Mouse (Mus musculus): ENCODE data around the gene Tekt2. TPM values are rescaled to one million over a fixed set of nuclear protein-coding genes. Genes with fewer than 3 reads are reported as not detected.

Gene Tekt2
- total RNA-seq, 1 experiment = 1.7 TPM

DNA sequence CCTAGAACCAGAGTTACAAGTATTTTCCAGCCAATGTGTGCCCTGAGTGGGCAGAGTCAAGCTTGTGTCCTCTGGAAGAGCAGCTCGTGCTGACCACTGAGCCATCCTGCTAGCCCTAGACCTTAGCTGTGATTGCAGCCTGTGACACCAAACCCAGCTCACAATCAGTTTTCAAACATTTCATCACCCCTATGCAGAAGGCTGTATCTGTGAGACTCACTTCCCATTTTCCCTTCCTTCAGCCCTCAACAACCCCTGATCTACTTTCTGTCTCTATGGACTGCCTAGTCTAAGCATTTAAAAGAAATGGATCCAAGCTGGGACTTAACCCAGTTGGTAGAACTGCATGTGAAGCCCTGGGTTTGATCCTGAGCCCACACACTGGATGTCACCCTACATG is 20.1 kb downstream of the Tekt2 start:
- H3K4me3 ChIP-seq (ENCODE audit: insufficient read depth in 1 of 2, low read depth in 1 of 2, low read length in 2 of 2, poor library complexity in 1 of 2, severe bottlenecking in 1 of 2) = no peak overlapping the region
- TF ChIP-seq ZC3H11A (IDR thresholded peaks at IDR 0.05; ENCODE audit: borderline replicate concordance, low read depth, low read length) = no peak
- no peak for TF ChIP-seq MAFK (IDR thresholded peaks at IDR 0.05; ENCODE audit: insufficient read depth, low read depth, low read length)
- TF ChIP-seq HCFC1 (IDR thresholded peaks at IDR 0.05; ENCODE audit: borderline replicate concordance, insufficient read depth, low read length) = no peak
- DNase-seq (ENCODE audit: low read depth, low spot score) = no peak
- H3K27ac ChIP-seq (ENCODE audit: insufficient read depth, low read depth, low read length, poor library complexity, severe bottlenecking) = no peak overlapping the region
- H3K9me3 ChIP-seq (ENCODE audit: control insufficient read depth, insufficient read depth, low read depth, low read length) = no peaks in the 10 kb centered on the region
- in situ Hi-C loops (cut with MboI; ENCODE audit: low sequenced_read_pairs in 2 of 2, unreplicated experiment in 2 of 2) = loop anchor here (5.0 to 10.0 kb wide), 2 partner anchors 81 to 83 kb away; no protein-coding TSS in a partner anchor
- peaks cover 0 to 16% of the 10 kb centered on the region in 2 experiments; a peak in 1 of 4 replicates for H3K4me1 ChIP-seq (ENCODE audit: control insufficient read depth in 2 of 2, insufficient read depth in 2 of 2, low read length in 2 of 2, poor library complexity in 1 of 2)
- H3K36me3 ChIP-seq (ENCODE audit: control insufficient read depth, insufficient read depth, low read length, poor library complexity, severe bottlenecking) = no peaks in the 10 kb centered on the region
- no peak overlapping the region for H3K9ac ChIP-seq (ENCODE audit: insufficient read depth, low read depth, low read length, poor library complexity, severe bottlenecking)

DNA sequence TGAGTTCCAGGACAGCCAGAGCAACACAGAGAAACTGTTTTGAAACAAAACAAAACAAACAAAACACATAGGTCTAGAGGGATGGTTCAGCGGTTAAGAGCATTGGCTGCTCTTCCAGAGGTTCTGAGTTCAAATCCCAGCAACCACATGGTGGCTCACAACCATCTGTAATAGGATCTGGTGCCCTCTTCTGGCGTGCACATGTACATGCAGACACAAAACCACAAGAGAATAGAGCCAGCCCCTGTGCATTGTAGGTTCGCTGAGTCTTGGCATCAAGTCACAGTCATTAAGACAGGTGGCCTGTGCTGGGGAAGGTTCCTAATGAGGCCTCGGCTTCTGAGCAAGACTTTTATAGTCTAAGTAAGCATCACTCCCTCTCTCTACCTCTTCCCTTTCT is 21.6 kb downstream of the Tekt2 start:
- DNase-seq (ENCODE audit: low read depth, low spot score) = no peak

DNA sequence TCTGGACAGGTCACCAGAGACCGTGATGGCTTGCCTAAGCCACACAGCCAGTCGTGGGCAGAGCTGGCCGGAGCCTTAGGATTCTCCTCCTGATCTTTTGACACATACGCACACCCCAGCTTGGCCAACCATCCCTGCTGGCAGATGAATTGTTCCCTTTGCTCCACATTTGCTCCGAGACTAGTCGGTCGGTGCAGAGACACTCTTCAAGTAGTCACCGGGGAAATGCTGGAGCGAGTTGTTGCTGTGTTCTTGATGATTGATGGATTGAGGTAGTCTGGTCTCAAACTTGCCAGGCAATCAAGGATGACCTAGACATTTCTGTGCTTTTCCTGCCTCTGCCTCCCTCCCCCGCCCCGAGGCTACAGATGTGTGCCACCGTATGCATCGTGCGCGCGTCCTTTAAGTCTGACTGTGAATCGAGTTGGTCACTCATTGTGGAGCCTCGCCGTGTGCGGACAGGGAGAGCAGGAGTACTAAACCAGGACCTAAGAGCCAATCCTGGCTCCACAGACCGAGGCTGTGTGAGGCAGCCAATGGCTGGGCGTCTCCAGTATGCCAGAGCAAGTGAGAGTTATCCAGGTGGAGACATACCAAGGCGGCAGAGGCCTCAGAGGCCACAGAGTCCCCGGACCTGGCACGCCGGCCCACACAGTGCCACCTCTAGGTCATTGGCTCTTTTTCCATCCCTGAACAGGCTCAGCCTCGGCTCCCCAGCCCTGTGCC is 23.7 kb downstream of the Tekt2 start:
- Histone ChIP-seq H3K9ac (ENCODE audit: insufficient read depth, low read depth, low read length, poor library complexity, severe bottlenecking) (no peak overlapping the region), H3K4me3 (ENCODE audit: insufficient read depth in 1 of 2, low read depth in 1 of 2, low read length in 2 of 2, poor library complexity in 1 of 2, severe bottlenecking in 1 of 2) (peak overlapping the region; percentile 62 to 64), H3K9me3 (ENCODE audit: control insufficient read depth, insufficient read depth, low read depth, low read length) (no peaks in the 10 kb centered on the region), H3K4me1 (ENCODE audit: control insufficient read depth in 2 of 2, insufficient read depth in 2 of 2, low read length in 2 of 2, poor library complexity in 1 of 2) (peaks cover 0 to 11% of the 10 kb centered on the region in 2 experiments; a peak in 1 of 4 replicates), H3K36me3 (ENCODE audit: control insufficient read depth, insufficient read depth, low read length, poor library complexity, severe bottlenecking) (no peaks in the 10 kb centered on the region), H3K27ac (ENCODE audit: insufficient read depth, low read depth, low read length, poor library complexity, severe bottlenecking) (no peak overlapping the region)
- no peak for TF ChIP-seq MAFK (IDR thresholded peaks at IDR 0.05; ENCODE audit: insufficient read depth, low read depth, low read length)
- TF ChIP-seq HCFC1 (IDR thresholded peaks at IDR 0.05; ENCODE audit: borderline replicate concordance, insufficient read depth, low read length) = no peak
- TF ChIP-seq CHD2 (IDR thresholded peaks at IDR 0.05; ENCODE audit: low read depth, low read length) = no peak
- TF ChIP-seq ZC3H11A (IDR thresholded peaks at IDR 0.05; ENCODE audit: borderline replicate concordance, low read depth, low read length) = no peak
- TF ChIP-seq ZNF384 (IDR thresholded peaks at IDR 0.05; ENCODE audit: low read depth, low read length) = no peak
- in situ Hi-C loops (cut with MboI; ENCODE audit: low sequenced_read_pairs in 2 of 2, unreplicated experiment in 2 of 2) = loop anchor here in 1 of 2 experiments (10.0 kb wide), 1 partner anchor 77 kb away; no protein-coding TSS in a partner anchor
- no peak for DNase-seq (ENCODE audit: low read depth, low spot score)

More for the DNA sequence above, 21.6 kb downstream of the Tekt2 start:
- H3K4me1 ChIP-seq (ENCODE audit: control insufficient read depth in 2 of 2, insufficient read depth in 2 of 2, low read length in 2 of 2, poor library complexity in 1 of 2) = peaks cover 0 to 11% of the 10 kb centered on the region in 2 experiments; a peak in 1 of 4 replicates
- no peak overlapping the region for H3K4me3 ChIP-seq (ENCODE audit: insufficient read depth in 1 of 2, low read depth in 1 of 2, low read length in 2 of 2, poor library complexity in 1 of 2, severe bottlenecking in 1 of 2)
- H3K27ac ChIP-seq (ENCODE audit: insufficient read depth, low read depth, low read length, poor library complexity, severe bottlenecking) = no peak overlapping the region
- no peak for TF ChIP-seq ZC3H11A (IDR thresholded peaks at IDR 0.05; ENCODE audit: borderline replicate concordance, low read depth, low read length)
- TF ChIP-seq ZNF384 (IDR thresholded peaks at IDR 0.05; ENCODE audit: low read depth, low read length) = no peak
- TF ChIP-seq MAFK (IDR thresholded peaks at IDR 0.05; ENCODE audit: insufficient read depth, low read depth, low read length) = no peak
- TF ChIP-seq CHD2 (IDR thresholded peaks at IDR 0.05; ENCODE audit: low read depth, low read length) = no peak
- no peak for TF ChIP-seq HCFC1 (IDR thresholded peaks at IDR 0.05; ENCODE audit: borderline replicate concordance, insufficient read depth, low read length)
- no peaks in the 10 kb centered on the region for H3K36me3 ChIP-seq (ENCODE audit: control insufficient read depth, insufficient read depth, low read length, poor library complexity, severe bottlenecking)
- in situ Hi-C loops (cut with MboI; ENCODE audit: low sequenced_read_pairs in 2 of 2, unreplicated experiment in 2 of 2) = loop anchor here in 1 of 2 experiments (10.0 kb wide), 1 partner anchor 79 kb away; no protein-coding TSS in a partner anchor
- no peaks in the 10 kb centered on the region for H3K9me3 ChIP-seq (ENCODE audit: control insufficient read depth, insufficient read depth, low read depth, low read length)
- H3K9ac ChIP-seq (ENCODE audit: insufficient read depth, low read depth, low read length, poor library complexity, severe bottlenecking) = no peak overlapping the region

DNA sequence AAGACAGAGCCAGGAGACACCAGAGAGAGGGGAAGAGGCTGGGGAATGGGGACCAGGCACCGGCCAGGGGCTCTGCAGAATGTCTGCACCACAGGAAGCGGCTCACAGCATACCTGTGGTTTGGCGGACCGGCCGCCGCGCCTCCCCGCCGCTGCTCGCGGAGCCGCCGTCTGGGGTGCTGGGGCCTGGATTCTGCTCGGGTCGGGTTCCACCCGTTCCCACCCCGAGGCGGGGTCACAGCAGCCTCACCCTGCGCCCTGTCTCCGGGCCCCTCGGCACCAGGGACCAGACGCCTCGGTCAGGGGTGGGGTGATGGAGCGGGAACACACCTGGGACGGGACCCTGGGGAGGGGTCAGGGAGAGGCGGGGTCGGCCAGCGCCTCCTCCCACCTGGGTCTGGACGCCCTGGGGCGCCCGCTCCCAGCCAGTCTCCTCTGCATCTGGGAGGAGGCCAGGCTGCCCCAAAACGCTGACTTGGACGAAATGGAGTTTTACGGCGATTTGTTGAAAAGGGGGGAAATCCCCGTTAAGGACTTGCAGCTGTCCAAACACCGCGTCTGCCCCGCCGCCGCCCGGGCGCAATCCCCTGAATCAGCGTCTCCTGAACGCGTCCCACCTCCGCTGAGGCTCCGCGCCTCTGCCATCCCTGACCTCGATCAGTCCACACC is 24.4 kb downstream of the Tekt2 start:
- no peaks in the 10 kb centered on the region for H3K36me3 ChIP-seq (ENCODE audit: control insufficient read depth, insufficient read depth, low read length, poor library complexity, severe bottlenecking)
- DNase-seq (ENCODE audit: low read depth, low spot score) = no peak
- H3K9me3 ChIP-seq (ENCODE audit: control insufficient read depth, insufficient read depth, low read depth, low read length) = no peaks in the 10 kb centered on the region
- H3K4me3 ChIP-seq (ENCODE audit: insufficient read depth in 1 of 2, low read depth in 1 of 2, low read length in 2 of 2, poor library complexity in 1 of 2, severe bottlenecking in 1 of 2) = peak overlapping the region; percentile 62 to 64
- H3K27ac ChIP-seq (ENCODE audit: insufficient read depth, low read depth, low read length, poor library complexity, severe bottlenecking) = no peak overlapping the region
- TF ChIP-seq MAFK (IDR thresholded peaks at IDR 0.05; ENCODE audit: insufficient read depth, low read depth, low read length) (0 out of 2 replicates have a peak, but pooled peaks have one; percentile 27), CHD2 (IDR thresholded peaks at IDR 0.05; ENCODE audit: low read depth, low read length) (no peak)
- in situ Hi-C loops (cut with MboI; ENCODE audit: low sequenced_read_pairs in 2 of 2, unreplicated experiment in 2 of 2) = loop anchor here in 1 of 2 experiments (10.0 kb wide), 1 partner anchor 76 kb away; no protein-coding TSS in a partner anchor
- peak overlapping the region; percentile 2; the same call in 1 of the 2 replicates for H3K9ac ChIP-seq (ENCODE audit: insufficient read depth, low read depth, low read length, poor library complexity, severe bottlenecking)
- peaks cover 0 to 11% of the 10 kb centered on the region in 2 experiments; a peak in 1 of 4 replicates for H3K4me1 ChIP-seq (ENCODE audit: control insufficient read depth in 2 of 2, insufficient read depth in 2 of 2, low read length in 2 of 2, poor library complexity in 1 of 2)

Measured in ES-E14 (cell line).